Mouse (Mus musculus) kidney, adult 2 months (tissue): Measurements from ENCODE around the gene Creb3l2.

Source experiments
- CTCF ChIP-seq: fragments of 200-500 bp; conservative IDR thresholded peaks from 2 replicates; pipeline ENCODE4 v1.5.1; 2011; ENCODE audit warnings: low read depth, mild to moderate bottlenecking, control low read depth, low read length, moderate library complexity, mixed read lengths; ENCODE audit not compliant: insufficient read depth, insufficient read length
- POLR2A ChIP-seq: fragments of 200-500 bp; IDR thresholded peaks from one replicate; pipeline ENCODE4 v1.6.1; 2011; ENCODE audit warnings: low read depth, low read length, control low read depth

DNA sequence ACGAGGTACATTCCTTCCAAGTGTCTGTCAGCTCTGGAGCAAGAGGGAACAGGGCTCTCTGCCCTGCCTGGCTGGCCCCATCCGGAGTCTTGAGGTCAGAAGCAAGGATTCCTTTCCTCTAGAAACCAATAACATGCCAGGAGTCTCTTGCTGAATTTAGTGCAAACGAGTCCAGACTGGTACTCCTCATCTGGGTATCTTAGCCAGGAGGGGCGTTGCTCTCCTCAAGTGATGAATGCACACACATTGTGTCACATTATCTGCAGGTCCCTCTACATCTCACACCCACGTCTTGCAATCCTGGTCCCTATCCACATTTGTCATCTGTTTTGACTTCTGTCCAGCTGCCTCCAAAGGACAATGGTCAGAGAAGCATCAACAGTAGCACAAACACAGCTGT, 94.3 kb downstream of the Creb3l2 start:
- TF ChIP-seq CTCF (no peak), POLR2A (no peak)
